Mouse (Mus musculus) cerebellum, adult 2 months (tissue): ENCODE measurements around the gene Kmt5a. TPM values are rescaled to one million over a fixed set of nuclear protein-coding genes. Genes with fewer than 3 reads are reported as not detected.

Experiments used
- DNase-seq, 2 experiments: peaks; one replicate each; pipeline ENCODE4 v3.0.0; 2021
- H3K27ac ChIP-seq: fragments of 200-500 bp; 2 replicates; pipeline ENCODE4 v1.5.1; 2012; ENCODE audit warnings: low read length, control low read depth, inconsistent platforms; ENCODE audit not compliant: insufficient read depth
- H3K27me3 ChIP-seq: fragments of 200-500 bp; 2 replicates; pipeline ENCODE4 v1.6.1; 2012; ENCODE audit warnings: inconsistent platforms, mild to moderate bottlenecking, low read length, moderate library complexity; ENCODE audit not compliant: control insufficient read depth, insufficient read depth
- H3K4me1 ChIP-seq: fragments of 200-500 bp; 2 replicates; pipeline ENCODE4 v1.6.1; 2011; ENCODE audit warnings: low read length; ENCODE audit not compliant: control insufficient read depth, insufficient read depth
- H3K4me3 ChIP-seq: fragments of 200-500 bp; replicated peaks from 2 replicates; pipeline ENCODE3; 2011; ENCODE audit warnings: mild to moderate bottlenecking, low read depth, low read length, control low read depth; ENCODE audit not compliant: insufficient read depth
- CTCF ChIP-seq: fragments of 200-500 bp; IDR thresholded peaks from 2 replicates; pipeline ENCODE4 v1.5.1; 2011; ENCODE audit warnings: low read depth, mild to moderate bottlenecking, control low read depth, low read length, moderate library complexity, borderline replicate concordance; ENCODE audit not compliant: insufficient read depth
- POLR2A ChIP-seq: fragments of 200-500 bp; IDR thresholded peaks from 2 replicates; pipeline ENCODE4 v1.6.1; 2011; ENCODE audit warnings: low read length, control low read depth, borderline replicate concordance; ENCODE audit not compliant: insufficient read depth
- WGBS: fragments of 180-500 bp; shearing (Covaris S2); methylation state at CpG from one replicate; pipeline ENCODE4 v1.1.7; 2018; 5-methylcytosine and 5-hydroxymethylcytosine counted together
- polyA plus RNA-seq: library from polyadenylated mRNA; depleted of rRNA; stranded (reverse); fragments of >200 nt; gene quantifications from 2 replicates; pipeline ENCODE4 v1.2.3, GENCODE M21; 2012

Gene Kmt5a
- polyA plus RNA-seq, 1 experiment = 61.6 TPM

DNA sequence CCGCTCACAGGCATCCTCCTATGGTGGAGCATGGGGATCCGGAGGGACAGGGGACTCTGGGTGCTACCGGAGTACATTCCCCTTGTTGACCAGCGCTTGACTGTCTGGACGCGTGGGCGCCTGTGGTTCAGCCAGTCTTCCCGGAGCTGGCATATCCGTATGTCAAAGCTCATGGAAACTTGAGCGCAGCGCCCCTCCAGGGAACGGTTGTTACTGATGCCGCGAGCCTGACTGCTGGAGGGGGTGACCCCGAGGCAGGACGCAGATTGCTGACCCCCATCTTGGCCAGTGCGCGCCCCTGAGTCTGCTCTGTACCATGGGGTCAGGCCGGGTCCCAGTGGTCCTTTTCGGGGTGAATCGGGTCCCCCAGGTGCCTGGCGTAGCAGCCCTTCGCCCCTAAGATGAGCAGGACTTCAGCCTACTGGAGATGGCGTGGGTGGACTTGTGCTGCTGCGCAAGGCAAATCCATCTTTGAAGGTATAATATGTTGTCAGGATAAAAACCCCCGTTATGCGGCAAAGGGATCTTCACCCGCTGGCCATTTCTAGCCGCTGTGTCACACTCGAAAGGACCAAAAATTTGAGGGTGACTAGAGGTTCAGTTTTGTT, 468 bp downstream of the Kmt5a start:
- TF ChIP-seq POLR2A (no peak), CTCF (peak; percentile 33; the same call in 1 of the 2 replicates)
- Histone ChIP-seq H3K27me3 (no peaks in the 10 kb centered on the region), H3K27ac (peak overlapping the region; percentile 76), H3K4me3 (peak overlapping the region; percentile 64), H3K4me1 (peaks cover 2% of the 10 kb centered on the region; the same call in 1 of the 2 replicates)
- under 1% methylated on average over 30 of the region's 30 CpGs for WGBS
- peak; percentile 68 to 78 for DNase-seq

GRCm38 (mm10) chr5:124442628-124443027, 2.9 kb downstream of the Kmt5a start:
- peaks cover 7% of the 10 kb centered on the region for H3K4me1 ChIP-seq
- TF ChIP-seq POLR2A = no peak
- no peak for TF ChIP-seq CTCF
- 84% methylated on average over 2 of the region's 2 CpGs for WGBS
- H3K27me3 ChIP-seq = no peaks in the 10 kb centered on the region
- H3K4me3 ChIP-seq = no peak overlapping the region
- no peak overlapping the region for H3K27ac ChIP-seq
- DNase-seq = no peak

DNA sequence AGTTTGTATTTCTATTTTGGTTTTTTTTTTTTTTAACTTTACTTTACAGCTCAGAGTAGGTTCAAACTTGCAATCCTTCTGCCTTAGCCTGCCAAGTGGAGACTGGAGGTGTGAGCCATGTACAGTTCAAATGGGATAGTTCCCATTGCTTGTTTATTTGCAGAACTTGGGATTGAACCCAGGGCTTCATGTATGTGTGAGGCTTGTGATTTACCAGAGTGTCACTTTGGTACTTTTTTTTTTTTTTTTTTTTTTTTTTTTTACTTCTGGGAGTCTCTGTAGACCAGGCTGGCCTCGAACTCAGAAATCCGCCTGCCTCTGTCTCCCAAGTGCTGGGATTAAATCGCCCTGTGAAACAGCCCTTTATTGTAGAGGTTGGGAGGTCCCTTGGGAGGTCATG, 4.5 kb downstream of the Kmt5a start:
- no peak overlapping the region for H3K4me3 ChIP-seq
- peaks cover 12% of the 10 kb centered on the region for H3K4me1 ChIP-seq
- WGBS = 71% methylated on average over 3 of the region's 3 CpGs
- H3K27ac ChIP-seq = no peak overlapping the region
- DNase-seq = no peak
- TF ChIP-seq POLR2A = no peak
- no peak for TF ChIP-seq CTCF
- H3K27me3 ChIP-seq = no peaks in the 10 kb centered on the region

- 9% methylated on average over 61 of the region's 66 CpGs for WGBS
- no peak for TF ChIP-seq CTCF
- peak; percentile 85 for TF ChIP-seq POLR2A
- DNase-seq = peak; percentile 78 to 84
- H3K27me3 ChIP-seq = no peaks in the 10 kb centered on the region
- peak overlapping the region; percentile 66; the same call in 1 of the 2 replicates for H3K27ac ChIP-seq
- peak overlapping the region; percentile 75 for H3K4me3 ChIP-seq
- peaks cover 18% of the 10 kb centered on the region for H3K4me1 ChIP-seq
Measured at GRCm38 (mm10) chr5:124444661-124445561, 5.2 kb downstream of the Kmt5a start.

DNA sequence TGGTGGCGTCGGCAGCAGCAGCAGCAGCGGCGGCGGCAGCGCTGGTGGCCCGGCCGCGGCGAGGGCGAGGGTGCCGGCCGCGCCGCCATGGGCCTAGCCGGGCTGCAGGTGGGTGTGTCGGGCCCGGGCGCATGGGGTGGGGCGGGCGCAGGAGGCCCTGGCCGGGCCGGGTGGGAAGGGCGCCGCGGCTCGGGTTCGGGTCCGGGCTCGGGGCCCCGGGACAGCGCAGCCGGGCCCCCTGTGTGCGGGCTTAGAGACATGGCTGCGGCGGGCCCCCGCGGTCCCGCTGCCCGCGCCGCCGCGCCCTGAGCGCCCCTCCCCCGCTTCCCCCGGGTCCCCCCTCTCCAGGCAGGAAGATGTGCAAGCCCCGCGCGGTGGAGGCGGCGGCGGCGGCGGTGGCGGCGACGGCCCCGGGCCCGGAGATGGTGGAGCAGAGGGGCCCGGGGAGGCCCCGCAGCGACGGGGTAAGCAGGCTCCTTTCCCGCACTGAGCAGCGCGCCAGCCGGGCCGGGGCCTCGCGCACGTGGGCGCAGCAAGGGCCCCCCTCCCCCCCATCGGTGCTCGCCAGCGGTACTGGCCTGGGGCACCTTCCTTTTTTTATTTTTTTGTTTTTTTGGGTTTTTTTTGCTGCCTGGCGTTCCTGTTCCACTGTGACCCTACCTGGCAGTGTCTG, 6.0 kb downstream of the Kmt5a start:
- Histone ChIP-seq H3K4me1 (peaks cover 25% of the 10 kb centered on the region), H3K4me3 (peak overlapping the region; percentile 73), H3K27me3 (no peaks in the 10 kb centered on the region), H3K27ac (0 out of 2 replicates have a peak overlapping the region, but pooled peaks have one; percentile 28)
- DNase-seq = peak; percentile 48 to 63
- TF ChIP-seq POLR2A (no peak), CTCF (no peak)
- 3% methylated on average over 66 of the region's 77 CpGs for WGBS

DNA sequence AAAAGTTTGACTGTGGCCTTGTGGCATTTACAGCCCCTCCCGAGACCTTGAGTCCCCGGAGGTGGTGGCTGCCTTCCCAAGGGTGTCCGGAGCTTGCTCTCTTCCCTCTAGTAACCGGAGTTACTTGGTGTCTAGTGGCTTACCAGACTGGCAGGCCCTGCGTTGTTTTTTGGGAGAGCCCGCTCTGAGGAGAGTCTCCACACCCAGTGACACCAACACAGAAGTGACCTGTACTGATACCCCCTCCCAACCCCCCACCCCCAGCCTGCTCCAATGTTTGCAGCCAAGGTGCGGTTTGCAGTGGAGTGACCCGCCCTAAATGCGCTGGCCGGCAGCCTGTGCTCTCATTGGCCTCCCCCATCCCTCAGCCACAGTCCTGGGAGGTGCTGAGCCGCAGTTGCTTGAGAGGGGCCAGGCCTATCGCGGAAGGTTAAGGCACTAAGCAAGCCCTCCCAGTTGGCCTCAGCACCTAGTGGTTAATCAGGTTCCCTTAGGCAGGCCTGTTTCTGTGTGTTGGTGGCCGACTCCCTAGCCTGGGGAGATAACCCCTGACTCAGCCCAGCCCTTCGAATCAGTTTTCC, 6.7 kb downstream of the Kmt5a start:
- WGBS = 3% methylated on average over 15 of the region's 15 CpGs
- TF ChIP-seq POLR2A (no peak), CTCF (no peak)
- peaks cover 25% of the 10 kb centered on the region for H3K4me1 ChIP-seq
- peak; percentile 51 to 54 for DNase-seq
- H3K27me3 ChIP-seq = no peaks in the 10 kb centered on the region
- 0 out of 2 replicates have a peak overlapping the region, but pooled peaks have one; percentile 28 for H3K27ac ChIP-seq
- peak overlapping the region; percentile 73 for H3K4me3 ChIP-seq

- DNase-seq = no peak
- H3K27me3 ChIP-seq = no peaks in the 10 kb centered on the region
- no peak overlapping the region for H3K4me3 ChIP-seq
- WGBS = 44% methylated on average over 6 of the region's 6 CpGs
- H3K27ac ChIP-seq = peak overlapping the region; percentile 25; the same call in 1 of the 2 replicates
- TF ChIP-seq POLR2A (no peak), CTCF (no peak)
- peaks cover 45% of the 10 kb centered on the region for H3K4me1 ChIP-seq
Measured at GRCm38 (mm10) chr5:124449494-124449893, 9.8 kb downstream of the Kmt5a start.
